Mouse (Mus musculus): ENCODE measurements around the gene Slc16a14.

Slc16a14 gene

GRCm38 (mm10) chr1:84866706-84867230 is 68.2 kb downstream of the Slc16a14 start:
- DNase-seq (ENCODE audit: low read depth), result no peak

GRCm38 (mm10) chr1:84866231-84866630 is 68.7 kb downstream of the Slc16a14 start:
- DNase-seq (ENCODE audit: low read depth), result no peak

- no peak for DNase-seq (ENCODE audit: low read depth)
These were observed 70.3 kb downstream of the Slc16a14 start for GRCm38 (mm10) chr1:84864645-84865044.

- no peak for DNase-seq (ENCODE audit: low read depth)
These were observed 73.7 kb downstream of the Slc16a14 start for GRCm38 (mm10) chr1:84861255-84861630.

- DNase-seq (ENCODE audit: low read depth), result no peak
These were observed 74.3 kb downstream of the Slc16a14 start for GRCm38 (mm10) chr1:84860360-84861254.

GRCm38 (mm10) chr1:84859597-84859996 is 75.3 kb downstream of the Slc16a14 start:
- DNase-seq (ENCODE audit: low read depth), result no peak
